Mouse (Mus musculus) megakaryocyte-erythroid progenitor cell, adult 5-6 weeks (primary cell): ENCODE results near the gene Olfr935. TPM values are rescaled to one million over a fixed set of nuclear protein-coding genes. Genes with fewer than 3 reads are reported as not detected.

Source experiments
- ATAC-seq: replicated peaks from 2 replicates; pipeline ENCODE4 v1.8.0; 2016; ENCODE audit warnings: mild to moderate bottlenecking, inconsistent platforms; ENCODE audit not compliant: severe bottlenecking, poor library complexity, low FRiP score, low TSS enrichment
- total RNA-seq, 2 experiments: library from RNA; stranded (forward) in 1 of 2; stranded (reverse) in 1 of 2; fragments of 200-1000, 215-1000 nt in 1 of 2; fragments of >200 nt in 1 of 2; fragmentation: Nextera tagmentation in 1 of 2; gene quantifications; 2 replicates each; pipeline ENCODE4 v1.2.3; 2014 to 2017

The Olfr935 gene
- total RNA-seq (2014; fragmentation: Nextera tagmentation), result not detected in 2 replicates
- total RNA-seq (2017), result not detected in 2 replicates

DNA sequence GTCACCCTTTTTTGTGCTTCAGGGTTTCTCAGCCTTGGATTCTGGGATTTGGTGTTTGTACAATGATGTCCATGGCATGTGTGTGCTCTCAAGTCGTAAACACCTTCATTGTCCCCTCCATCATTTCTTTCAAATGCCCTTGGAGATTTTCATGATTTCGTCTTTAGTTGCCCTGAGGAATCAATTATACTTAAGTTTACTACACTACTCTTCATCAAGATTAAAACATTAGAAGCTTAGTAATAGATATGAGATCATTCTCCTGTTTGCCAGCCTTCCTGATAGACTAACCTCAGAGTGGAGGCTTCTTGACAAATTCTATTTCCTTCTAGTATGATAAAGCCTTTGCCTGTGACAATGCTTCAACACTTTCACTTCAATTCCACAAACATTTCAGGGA, at the start of gene Olfr935:
Olfr935 (minus strand) TSS at position 101 of the 400 bp plus-strand sequence.
- ATAC-seq, result no peak

DNA sequence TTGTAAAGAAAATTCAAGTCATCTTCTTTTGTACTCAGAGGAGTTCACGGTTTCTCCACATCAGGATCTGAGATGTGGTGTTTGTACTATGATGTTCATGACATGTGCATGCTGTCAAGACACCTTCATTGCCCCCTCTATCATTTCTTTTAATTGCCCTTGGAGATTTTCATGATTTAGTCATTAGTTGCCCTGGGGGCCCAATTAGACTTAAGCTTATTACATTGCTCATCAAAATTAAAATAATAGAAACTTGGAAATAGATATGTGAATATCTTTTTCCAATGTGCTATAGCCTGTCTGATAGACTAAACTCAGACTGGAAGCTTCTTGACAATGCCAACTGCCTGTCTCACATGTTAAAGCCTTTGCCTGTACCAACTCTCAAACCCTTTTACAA, 23.8 kb upstream of the Olfr935 start, which contains the start of gene Olfr146:
Olfr146 (minus strand) TSS at position 101 of the 400 bp plus-strand sequence.
- ATAC-seq, result no peak

DNA sequence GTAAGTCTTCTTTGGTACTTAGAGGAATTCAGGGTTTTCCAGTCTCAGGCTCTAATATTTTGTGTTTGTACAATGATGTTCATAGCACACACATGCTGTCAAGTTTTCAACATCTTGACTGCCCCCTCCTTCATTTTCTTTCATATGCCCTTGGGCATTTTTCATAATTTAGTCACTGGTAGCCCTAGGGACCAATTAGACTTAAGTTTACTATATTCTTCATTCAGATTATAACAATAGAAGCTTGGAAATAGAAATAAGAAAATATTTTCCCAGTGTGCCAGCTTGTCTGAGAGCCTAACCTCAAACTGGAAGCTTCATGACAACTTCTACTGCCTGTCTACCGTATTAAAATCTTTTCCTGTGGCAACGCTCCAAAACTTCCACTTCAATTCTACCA, 11.3 kb downstream of the Olfr935 start, which contains the start of gene Olfr934:
Olfr934 (minus strand) TSS at position 101 of the 400 bp plus-strand sequence.
- no peak for ATAC-seq

DNA sequence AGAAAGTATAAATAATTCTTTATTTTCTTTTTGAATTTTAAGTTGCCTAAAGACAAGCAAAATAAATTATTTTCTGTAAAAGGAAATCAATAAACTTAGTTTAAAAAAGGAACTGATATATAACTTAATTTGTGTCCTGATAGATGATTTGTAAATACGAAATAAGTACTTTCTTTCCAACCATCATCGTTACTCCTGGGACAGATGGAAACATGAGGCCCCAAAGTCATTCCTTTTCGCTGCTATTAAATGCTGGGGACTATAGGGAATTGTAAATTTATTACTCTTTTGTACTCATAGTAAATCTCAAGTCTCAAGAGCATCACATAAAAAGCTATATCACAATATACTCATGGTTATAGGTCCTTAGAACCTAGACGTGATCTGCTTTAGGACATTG, 27.5 kb downstream of the Olfr935 start, which contains the start of gene Olfr933:
Olfr933 (plus strand) TSS at position 301 of the 400 bp plus-strand sequence.
- ATAC-seq, result no peak

DNA sequence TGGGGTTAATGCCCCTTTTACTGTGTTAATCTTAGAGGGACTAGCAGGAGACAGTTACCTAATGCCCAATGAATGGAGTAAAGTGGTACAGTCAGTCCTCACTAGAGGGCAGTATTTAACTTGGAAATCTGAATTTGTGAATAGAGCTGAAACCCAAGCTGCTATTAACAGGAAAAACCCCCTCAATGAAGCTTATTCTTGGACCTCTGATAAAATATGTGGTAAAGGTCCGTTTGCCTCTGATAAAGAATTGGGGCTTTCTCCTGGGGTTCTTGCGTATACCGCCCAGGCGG, 45.4 kb downstream of the Olfr935 start:
- ATAC-seq, result no peak

DNA sequence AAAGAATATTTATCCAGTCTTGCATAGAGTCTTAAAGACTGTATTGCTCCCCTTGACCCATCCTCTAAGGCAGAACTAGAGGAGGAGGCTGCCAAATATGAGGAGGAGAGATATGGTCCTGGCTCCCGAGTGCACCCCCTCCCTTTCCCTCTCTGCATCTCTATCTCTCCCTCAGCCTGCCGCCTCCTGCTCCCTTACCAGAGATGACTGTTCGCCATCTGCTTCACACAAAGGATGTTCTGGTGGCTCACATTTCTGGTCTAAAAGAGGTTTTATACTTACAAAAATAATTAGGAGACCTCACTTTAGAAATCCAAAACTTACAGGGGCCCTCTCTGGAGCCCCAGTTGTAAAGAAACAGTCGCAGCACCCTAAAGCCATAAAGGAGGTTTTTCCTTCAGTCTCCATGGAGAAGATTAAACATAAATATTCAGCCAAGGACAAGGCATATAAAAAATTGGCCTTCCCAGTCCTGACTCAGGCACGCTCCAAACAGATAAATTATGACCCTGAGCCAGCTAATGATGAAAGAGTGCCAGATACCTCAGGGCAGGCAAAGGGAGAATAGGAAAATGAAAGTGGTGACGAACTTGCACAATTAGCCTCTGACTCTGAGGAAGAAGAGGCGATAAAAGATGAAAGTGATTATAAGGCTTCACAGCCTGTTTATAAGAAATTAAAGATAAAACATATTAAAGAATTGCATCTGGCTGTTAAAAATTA, 45.9 kb downstream of the Olfr935 start:
- ATAC-seq, result no peak

Other genes with a start within 250 kb of the Olfr935 start
- gene Olfr920, start 247.4 kb downstream of the Olfr935 start, total RNA-seq (2014; fragmentation: Nextera tagmentation), result 0.15 TPM in 1 of 2 replicates, not detected in the other
- 0.19 and 0.33 TPM in 2 replicates for gene Olfr920, start 247.4 kb downstream of the Olfr935 start, total RNA-seq (2017)
- gene Olfr921, start 226.6 kb downstream of the Olfr935 start, total RNA-seq (2014; fragmentation: Nextera tagmentation), result not detected in 2 replicates
- gene Olfr921, start 226.6 kb downstream of the Olfr935 start, total RNA-seq (2017), result not detected in 2 replicates
- gene Olfr922, start 185.1 kb downstream of the Olfr935 start, total RNA-seq (2014; fragmentation: Nextera tagmentation), result not detected in 2 replicates
- not detected in 2 replicates for gene Olfr922, start 185.1 kb downstream of the Olfr935 start, total RNA-seq (2017)
- not detected in 2 replicates for gene Olfr923, start 173.1 kb downstream of the Olfr935 start, total RNA-seq (2014; fragmentation: Nextera tagmentation)
- gene Olfr923, start 173.1 kb downstream of the Olfr935 start, total RNA-seq (2017), result not detected in 2 replicates
- gene Olfr924, start 155.2 kb downstream of the Olfr935 start, total RNA-seq (2014; fragmentation: Nextera tagmentation), result not detected in 2 replicates
- gene Olfr924, start 155.2 kb downstream of the Olfr935 start, total RNA-seq (2017), result not detected in 2 replicates
- not detected in 2 replicates for gene Olfr26, start 144.6 kb downstream of the Olfr935 start, total RNA-seq (2014; fragmentation: Nextera tagmentation)
- not detected in 2 replicates for gene Olfr26, start 144.6 kb downstream of the Olfr935 start, total RNA-seq (2017)
- not detected in 2 replicates for gene Olfr926, start 122.6 kb downstream of the Olfr935 start, total RNA-seq (2014; fragmentation: Nextera tagmentation)
- not detected in 2 replicates for gene Olfr926, start 122.6 kb downstream of the Olfr935 start, total RNA-seq (2017)
- gene Olfr930, start 69.9 kb downstream of the Olfr935 start, total RNA-seq (2014; fragmentation: Nextera tagmentation), result not detected in 2 replicates
- gene Olfr930, start 69.9 kb downstream of the Olfr935 start, total RNA-seq (2017), result not detected in 2 replicates
- gene Olfr933, start 27.4 kb downstream of the Olfr935 start, total RNA-seq (2014; fragmentation: Nextera tagmentation), result not detected in 2 replicates
- not detected in 2 replicates for gene Olfr933, start 27.4 kb downstream of the Olfr935 start, total RNA-seq (2017)
- gene Olfr934, start 11.4 kb downstream of the Olfr935 start, total RNA-seq (2014; fragmentation: Nextera tagmentation), result not detected in 2 replicates
- not detected in 2 replicates for gene Olfr934, start 11.4 kb downstream of the Olfr935 start, total RNA-seq (2017)
- not detected in 2 replicates for gene Olfr146, start 23.7 kb upstream of the Olfr935 start, total RNA-seq (2014; fragmentation: Nextera tagmentation)
- not detected in 2 replicates for gene Olfr146, start 23.7 kb upstream of the Olfr935 start, total RNA-seq (2017)
- gene Olfr937, start 65.3 kb upstream of the Olfr935 start, total RNA-seq (2014; fragmentation: Nextera tagmentation), result not detected in 2 replicates
- gene Olfr937, start 65.3 kb upstream of the Olfr935 start, total RNA-seq (2017), result not detected in 2 replicates
- gene Olfr938, start 79.2 kb upstream of the Olfr935 start, total RNA-seq (2014; fragmentation: Nextera tagmentation), result not detected in 2 replicates
- gene Olfr938, start 79.2 kb upstream of the Olfr935 start, total RNA-seq (2017), result not detected in 2 replicates
- not detected in 2 replicates for gene Olfr27, start 128.4 kb upstream of the Olfr935 start, total RNA-seq (2014; fragmentation: Nextera tagmentation)
- gene Olfr27, start 128.4 kb upstream of the Olfr935 start, total RNA-seq (2017), result not detected in 2 replicates
- gene Olfr943, start 166.6 kb upstream of the Olfr935 start, total RNA-seq (2014; fragmentation: Nextera tagmentation), result not detected in 2 replicates
- gene Olfr943, start 166.6 kb upstream of the Olfr935 start, total RNA-seq (2017), result not detected in 2 replicates
- not detected in 2 replicates for gene Olfr944, start 202.2 kb upstream of the Olfr935 start, total RNA-seq (2014; fragmentation: Nextera tagmentation)
- not detected in 2 replicates for gene Olfr944, start 202.2 kb upstream of the Olfr935 start, total RNA-seq (2017)